Mouse (Mus musculus): ENCODE results near the gene Tktl1.

Tktl1 gene

DNA sequence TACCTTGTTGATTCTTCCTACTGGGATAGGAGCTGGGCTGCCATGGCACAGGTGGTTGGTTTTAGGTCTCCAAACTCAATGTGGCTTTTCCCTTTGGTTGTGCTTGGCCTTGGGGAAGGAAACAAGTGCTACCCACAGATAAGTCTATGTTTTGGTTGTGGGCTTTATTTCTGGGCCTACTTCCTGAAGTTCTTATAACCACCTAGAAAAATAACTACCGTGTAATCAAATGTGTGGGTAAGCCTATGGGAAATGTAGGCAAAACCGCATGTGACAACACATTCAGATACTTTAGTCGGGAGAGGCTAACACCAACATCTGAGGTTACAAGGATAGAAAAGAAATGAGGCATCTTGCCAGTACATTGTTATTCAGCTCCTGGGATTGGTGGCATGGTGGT lies 80.7 kb downstream of the Tktl1 start:
- no peak for ATAC-seq (ENCODE audit: insufficient number of reproducible peaks, low FRiP score, low TSS enrichment)

Data from cerebellum, adult (tissue).